Mouse (Mus musculus) liver, embryonic 14.5 days (tissue): Measurements from ENCODE around the gene Akap13. TPM values are rescaled to one million over a fixed set of nuclear protein-coding genes. Genes with fewer than 3 reads are reported as not detected.

Source experiments
- ATAC-seq: fragments of 200-750 bp; cut with Nextera tagmentation; 2 replicates; pipeline ENCODE4 v1.8.0; 2017; ENCODE audit warnings: moderate number of reproducible peaks, mild to moderate bottlenecking, moderate library complexity; ENCODE audit not compliant: insufficient read depth
- DNase-seq, 3 experiments: peaks; one replicate each; pipeline ENCODE4 v3.0.0-alpha.2; 2012 to 2013; ENCODE audit warnings: low read depth in 3 of 3, low spot score in 3 of 3
- H3K27ac ChIP-seq: fragments of 300-500 bp; sonication (generic); 2 replicates; pipeline ENCODE4 v1.5.1; 2014; ENCODE audit warnings: moderate library complexity, mild to moderate bottlenecking, control low read depth, inconsistent platforms
- H3K27me3 ChIP-seq: fragments of 300-500 bp; sonication (generic); 2 replicates; pipeline ENCODE4 v1.6.1; 2014; ENCODE audit warnings: mild to moderate bottlenecking, low read length, moderate library complexity; ENCODE audit not compliant: control insufficient read depth, insufficient read depth
- H3K36me3 ChIP-seq: fragments of 300-500 bp; sonication (generic); replicated peaks from 2 replicates; pipeline ENCODE4 v1.6.1; 2014; ENCODE audit warnings: low read depth; ENCODE audit not compliant: control insufficient read depth, insufficient read depth
- H3K4me1 ChIP-seq, 2 experiments: fragments of 200-500 bp in 1 of 2; fragments of 300-500 bp in 1 of 2; sonication (generic) in 1 of 2; replicated peaks; 2 replicates each; pipeline ENCODE4 v1.6.1; 2012 to 2014; ENCODE audit warnings: antibody characterized with exemption in 1 of 2, inconsistent platforms in 1 of 2, low read length in 1 of 2; ENCODE audit not compliant: control insufficient read depth in 2 of 2, insufficient read depth in 2 of 2
- H3K4me2 ChIP-seq: fragments of 300-500 bp; sonication (generic); 2 replicates; pipeline ENCODE4 v1.6.1; 2014; ENCODE audit warnings: low read depth, mild to moderate bottlenecking, control low read depth, moderate library complexity
- H3K4me3 ChIP-seq, 2 experiments: fragments of 200-500 bp in 1 of 2; fragments of 300-500 bp in 1 of 2; sonication (generic) in 1 of 2; 2 replicates each; pipeline ENCODE4 v1.5.1; 2012 to 2014; ENCODE audit warnings: low read depth in 2 of 2, low read length in 2 of 2, mild to moderate bottlenecking in 2 of 2, control low read depth in 1 of 2, inconsistent platforms in 1 of 2, moderate library complexity in 1 of 2; ENCODE audit not compliant: insufficient read depth in 1 of 2
- H3K9ac ChIP-seq: fragments of 300-500 bp; sonication (generic); replicated peaks from 2 replicates; pipeline ENCODE4 v1.6.1; 2014; ENCODE audit warnings: mild to moderate bottlenecking, control low read depth, moderate library complexity
- H3K9me3 ChIP-seq: fragments of 300-500 bp; sonication (generic); 2 replicates; pipeline ENCODE4 v1.6.1; 2016; ENCODE audit warnings: low read length, mixed read lengths; ENCODE audit not compliant: control insufficient read depth
- CTCF ChIP-seq: IDR thresholded peaks from 2 replicates; pipeline ENCODE4 v1.5.1; 2016; ENCODE audit warnings: antibody characterized with exemption, low read depth, control low read depth
- EP300 ChIP-seq: IDR thresholded peaks from 2 replicates; pipeline ENCODE4 v1.6.1; 2016; ENCODE audit warnings: antibody characterized with exemption, low read depth
- WGBS: fragments of 180-500 bp; shearing (Covaris S2); extraction: QIAGEN DNeasy Blood & Tissue Kit; methylation state at CpG from one replicate; pipeline ENCODE4 v1.1.7; 2014; ENCODE audit not compliant: insufficient replicate concordance; 5-methylcytosine and 5-hydroxymethylcytosine counted together
- polyA plus RNA-seq, 2 experiments: library from polyadenylated mRNA; depleted of rRNA in 1 of 2; stranded (reverse) in 1 of 2; unstranded in 1 of 2; fragments of >200 nt; fragmentation: Nextera tagmentation in 1 of 2; extraction: Ambion mirVana in 1 of 2; gene quantifications; 2 replicates each; pipeline versions ENCODE4 v1.2.1 to v1.2.3; 2012 to 2014

The Akap13 gene
- polyA plus RNA-seq, 2 experiments, result 9.0 to 28.1 TPM

DNA sequence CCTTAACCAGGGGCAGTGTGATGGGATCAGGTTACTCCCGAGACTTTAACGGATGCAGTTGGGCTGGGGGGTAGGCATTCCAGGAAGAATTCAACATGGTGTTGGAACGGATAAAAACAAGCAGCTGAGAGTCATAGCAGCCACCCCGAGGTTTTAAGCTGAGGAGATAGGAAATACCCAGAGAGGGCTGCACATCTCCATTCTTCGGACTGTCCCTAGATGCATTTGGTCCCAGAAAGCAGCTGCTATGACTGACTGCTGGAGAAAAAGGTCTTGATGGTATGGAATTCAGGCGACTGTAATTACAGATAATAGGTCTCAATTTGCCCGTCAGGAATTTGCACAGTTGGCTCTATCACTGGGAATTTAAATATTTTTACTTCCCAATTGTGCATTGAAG, 31.2 kb upstream of the Akap13 start:
- Histone ChIP-seq H3K4me3 (no peak overlapping the region), H3K9ac (no peak overlapping the region), H3K27me3 (no peaks in the 10 kb centered on the region), H3K36me3 (no peaks in the 10 kb centered on the region), H3K9me3 (no peaks in the 10 kb centered on the region), H3K4me2 (no peak overlapping the region), H3K4me1 (no peaks in the 10 kb centered on the region), H3K27ac (no peak overlapping the region)
- no peak for DNase-seq
- 48% methylated on average over 7 of the region's 7 CpGs for WGBS
- TF ChIP-seq EP300, result no peak
- no peak for TF ChIP-seq CTCF
- no peak for ATAC-seq

GRCm38 (mm10) chr7:75427322-75427721, 28.0 kb upstream of the Akap13 start:
- H3K27ac ChIP-seq, result no peak overlapping the region
- no peak for ATAC-seq
- 47% methylated on average over 4 of the region's 4 CpGs for WGBS
- H3K9ac ChIP-seq, result no peak overlapping the region
- no peaks in the 10 kb centered on the region for H3K27me3 ChIP-seq
- TF ChIP-seq EP300 (no peak), CTCF (no peak)
- no peaks in the 10 kb centered on the region for H3K9me3 ChIP-seq
- no peak overlapping the region for H3K4me2 ChIP-seq
- H3K36me3 ChIP-seq, result no peaks in the 10 kb centered on the region
- H3K4me3 ChIP-seq, result no peak overlapping the region
- H3K4me1 ChIP-seq, result no peaks in the 10 kb centered on the region
- DNase-seq, result no peak

- Histone ChIP-seq H3K36me3 (no peaks in the 10 kb centered on the region), H3K4me1 (no peaks in the 10 kb centered on the region), H3K27me3 (no peaks in the 10 kb centered on the region), H3K9me3 (no peaks in the 10 kb centered on the region), H3K27ac (no peak overlapping the region), H3K9ac (no peak overlapping the region), H3K4me2 (no peak overlapping the region), H3K4me3 (no peak overlapping the region)
- 55% methylated on average over 4 of the region's 4 CpGs for WGBS
- no peak for DNase-seq
- ATAC-seq, result no peak
- no peak for TF ChIP-seq EP300
- TF ChIP-seq CTCF, result no peak
These were observed 26.4 kb upstream of the Akap13 start for GRCm38 (mm10) chr7:75428913-75429312.

GRCm38 (mm10) chr7:75430550-75430949, 24.8 kb upstream of the Akap13 start:
- Histone ChIP-seq H3K27ac (no peak overlapping the region), H3K4me2 (no peak overlapping the region), H3K9ac (no peak overlapping the region), H3K36me3 (no peaks in the 10 kb centered on the region), H3K4me1 (no peaks in the 10 kb centered on the region), H3K4me3 (no peak overlapping the region), H3K9me3 (no peaks in the 10 kb centered on the region), H3K27me3 (no peaks in the 10 kb centered on the region)
- no peak for ATAC-seq
- TF ChIP-seq CTCF (no peak), EP300 (no peak)
- DNase-seq, result no peak
- 62% methylated on average over 2 of the region's 2 CpGs for WGBS

- TF ChIP-seq CTCF (no peak), EP300 (no peak)
- Histone ChIP-seq H3K9me3 (no peaks in the 10 kb centered on the region), H3K4me1 (no peaks in the 10 kb centered on the region), H3K4me2 (no peak overlapping the region), H3K27me3 (no peaks in the 10 kb centered on the region), H3K36me3 (no peaks in the 10 kb centered on the region), H3K27ac (no peak overlapping the region), H3K9ac (no peak overlapping the region), H3K4me3 (no peak overlapping the region)
- 36% methylated on average over 7 of the region's 7 CpGs for WGBS
- no peak for DNase-seq
- ATAC-seq, result no peak
These were observed 24.3 kb upstream of the Akap13 start for GRCm38 (mm10) chr7:75431043-75431442.
